Mouse (Mus musculus): ENCODE results near the gene Troap.

Troap gene

GRCm38 (mm10) chr15:99074019-99074599, at the start of gene Troap:
Troap (plus strand) TSS chr15:99074575.
- no peak for DNase-seq

- DNase-seq, result peak; percentile 88
These were observed 49.6 kb upstream of the Troap start for GRCm38 (mm10) chr15:99024668-99025314.

GRCm38 (mm10) chr15:99025414-99025813, 49.0 kb upstream of the Troap start:
- DNase-seq, result no peak

GRCm38 (mm10) chr15:99026259-99026658, 48.1 kb upstream of the Troap start:
- no peak for DNase-seq

- DNase-seq, result no peak
These were observed 47.3 kb upstream of the Troap start for GRCm38 (mm10) chr15:99027116-99027515.

GRCm38 (mm10) chr15:99028874-99029458, 45.4 kb upstream of the Troap start:
- no peak for DNase-seq

GRCm38 (mm10) chr15:99029619-99030584, 44.5 kb upstream of the Troap start, which contains the start of gene Tuba1c:
Tuba1c (plus strand) TSS chr15:99029891.
- peak; percentile 93 for DNase-seq

- peak; percentile 63 for DNase-seq
These were observed 43.6 kb upstream of the Troap start for GRCm38 (mm10) chr15:99030585-99031387.

GRCm38 (mm10) chr15:99031388-99031675, 43.0 kb upstream of the Troap start:
- no peak for DNase-seq

- DNase-seq, result no peak
These were observed 42.2 kb upstream of the Troap start for GRCm38 (mm10) chr15:99032041-99032725.

GRCm38 (mm10) chr15:99032726-99033250, 41.6 kb upstream of the Troap start:
- peak; percentile 64 for DNase-seq

GRCm38 (mm10) chr15:99033498-99034270, 40.7 kb upstream of the Troap start:
- no peak for DNase-seq

- peak; percentile 60 for DNase-seq
These were observed 38.9 kb upstream of the Troap start for GRCm38 (mm10) chr15:99035431-99035830.

GRCm38 (mm10) chr15:99036249-99036905, 38.0 kb upstream of the Troap start:
- DNase-seq, result no peak

GRCm38 (mm10) chr15:99038025-99038424, 36.4 kb upstream of the Troap start:
- no peak for DNase-seq

GRCm38 (mm10) chr15:99038797-99039196, 35.6 kb upstream of the Troap start:
- DNase-seq, result no peak

GRCm38 (mm10) chr15:99039306-99039705, 35.1 kb upstream of the Troap start:
- DNase-seq, result no peak

GRCm38 (mm10) chr15:99039996-99040919, 34.1 kb upstream of the Troap start:
- no peak for DNase-seq
